Mouse (Mus musculus) CH12.LX (cell line): ENCODE results near the gene 1700011L22Rik. TPM values are rescaled to one million over a fixed set of nuclear protein-coding genes. Genes with fewer than 3 reads are reported as not detected.

ENCODE experiments used
- DNase-seq: peaks from one replicate; pipeline ENCODE4 v3.0.0-alpha.2; 2013; ENCODE audit errors: extremely low read depth
- H3K27ac ChIP-seq: 2 replicates; pipeline ENCODE4 v1.5.1; 2012; ENCODE audit warnings: low read depth, mild to moderate bottlenecking, control low read depth, moderate library complexity; ENCODE audit not compliant: insufficient read depth
- H3K27me3 ChIP-seq: replicated peaks from 2 replicates; pipeline ENCODE3; 2012; ENCODE audit warnings: inconsistent platforms
- H3K36me3 ChIP-seq, 2 experiments: replicated peaks in 1 of 2; 2 replicates each; pipeline versions ENCODE3 to v1.6.1; 2012; ENCODE audit warnings: inconsistent platforms in 1 of 2, low read length in 1 of 2, mild to moderate bottlenecking in 1 of 2, mixed read lengths in 1 of 2, moderate library complexity in 1 of 2; ENCODE audit not compliant: control insufficient read depth in 1 of 2, insufficient read depth in 1 of 2
- H3K4me1 ChIP-seq, 2 experiments: 2 replicates each; pipeline ENCODE4 v1.6.1; 2012; ENCODE audit warnings: inconsistent platforms in 1 of 2, moderate library complexity in 1 of 2; ENCODE audit not compliant: insufficient read depth in 2 of 2, control insufficient read depth in 1 of 2
- H3K4me2 ChIP-seq: 2 replicates; pipeline ENCODE4 v1.6.1; 2012; ENCODE audit warnings: low read depth, mild to moderate bottlenecking, control low read depth; ENCODE audit not compliant: poor library complexity, insufficient read depth, severe bottlenecking
- H3K4me3 ChIP-seq, 3 experiments: fragments of 150-350 bp in 1 of 3; sonication (generic) in 1 of 3; replicated peaks in 1 of 3; 2 replicates each; pipeline versions ENCODE3 to v1.5.1; 2011 to 2012; ENCODE audit warnings: low read depth in 2 of 3, low read length in 2 of 3, mild to moderate bottlenecking in 2 of 3, moderate library complexity in 2 of 3, control low read depth in 1 of 3, improper control_type of control experiment in 1 of 3, inconsistent platforms in 1 of 3, mixed read lengths in 1 of 3; ENCODE audit not compliant: poor library complexity in 1 of 3
- H3K79me2 ChIP-seq: replicated peaks from 2 replicates; pipeline ENCODE4 v1.6.1; 2012; ENCODE audit warnings: mild to moderate bottlenecking, moderate library complexity; ENCODE audit not compliant: control insufficient read depth, poor library complexity, insufficient read depth, severe bottlenecking; ENCODE audit errors: extremely low read depth
- H3K9ac ChIP-seq: 2 replicates; pipeline ENCODE4 v1.6.1; 2012; ENCODE audit warnings: low read depth, mild to moderate bottlenecking, control low read depth, moderate library complexity; ENCODE audit not compliant: insufficient read depth
- H3K9me3 ChIP-seq: replicated peaks from 2 replicates; pipeline ENCODE3; 2012; ENCODE audit warnings: low read length, inconsistent platforms, mixed read lengths
- BHLHE40 ChIP-seq: IDR thresholded peaks from 2 replicates; pipeline ENCODE4 v1.6.1; 2011; ENCODE audit warnings: mild to moderate bottlenecking, low read depth, low read length, improper control_type of control experiment
- CHD2 ChIP-seq: IDR thresholded peaks from 2 replicates; pipeline ENCODE4 v1.6.1; 2011; ENCODE audit warnings: low read length, improper control_type of control experiment
- E2F4 ChIP-seq: IDR thresholded peaks from 2 replicates; pipeline ENCODE4 v1.6.1; 2011; ENCODE audit warnings: low read depth, low read length, improper control_type of control experiment; ENCODE audit not compliant: insufficient replicate concordance
- ELF1 ChIP-seq: IDR thresholded peaks from 2 replicates; pipeline ENCODE4 v1.6.1; 2014; ENCODE audit warnings: low read depth, mild to moderate bottlenecking, inconsistent platforms, low read length, improper control_type of control experiment
- GABPA ChIP-seq: IDR thresholded peaks from 2 replicates; pipeline ENCODE4 v1.6.1; 2012; ENCODE audit warnings: low read depth, low read length, improper control_type of control experiment, inconsistent platforms; ENCODE audit not compliant: insufficient replicate concordance
- JUN ChIP-seq: IDR thresholded peaks from 2 replicates; pipeline ENCODE4 v1.6.1; 2011; ENCODE audit warnings: low read depth, mild to moderate bottlenecking, low read length, improper control_type of control experiment, moderate library complexity; ENCODE audit not compliant: insufficient read depth
- JUND ChIP-seq: conservative IDR thresholded peaks from 2 replicates; pipeline ENCODE4 v1.6.1; 2011; ENCODE audit warnings: low read depth, low read length, improper control_type of control experiment
- MEF2A ChIP-seq: IDR thresholded peaks from 2 replicates; pipeline ENCODE4 v1.6.1; 2014; ENCODE audit warnings: low read depth, mild to moderate bottlenecking, inconsistent platforms, low read length, improper control_type of control experiment, borderline replicate concordance
- MXI1 ChIP-seq: IDR thresholded peaks from 2 replicates; pipeline ENCODE4 v1.6.1; 2011; ENCODE audit warnings: mild to moderate bottlenecking, low read depth, low read length, improper control_type of control experiment
- MYC ChIP-seq: IDR thresholded peaks from 2 replicates; pipeline ENCODE4 v1.6.1; 2011; ENCODE audit warnings: low read depth, mild to moderate bottlenecking, improper control_type of control experiment, low read length
- NELFE ChIP-seq: IDR thresholded peaks from 2 replicates; pipeline ENCODE4 v1.6.1; 2011; ENCODE audit warnings: low read depth, low read length, improper control_type of control experiment
- PAX5 ChIP-seq: IDR thresholded peaks from 2 replicates; pipeline ENCODE4 v1.6.1; 2012; ENCODE audit warnings: low read length, inconsistent platforms, mixed read lengths
- POLR2A ChIP-seq: IDR thresholded peaks from 2 replicates; pipeline ENCODE4 v1.6.1; 2011; ENCODE audit warnings: low read depth, mild to moderate bottlenecking, improper control_type of control experiment, low read length
- RCOR1 ChIP-seq: conservative IDR thresholded peaks from 2 replicates; pipeline ENCODE4 v1.6.1; 2012; ENCODE audit warnings: low read depth, mild to moderate bottlenecking, inconsistent platforms, low read length, improper control_type of control experiment
- SMC3 ChIP-seq: IDR thresholded peaks from 2 replicates; pipeline ENCODE4 v1.6.1; 2011; ENCODE audit warnings: low read depth, low read length, improper control_type of control experiment
- TCF12 ChIP-seq: IDR thresholded peaks from 2 replicates; pipeline ENCODE4 v1.6.1; 2014; ENCODE audit warnings: low read depth, mild to moderate bottlenecking, inconsistent platforms, low read length, improper control_type of control experiment
- UBTF ChIP-seq: IDR thresholded peaks from 2 replicates; pipeline ENCODE4 v1.6.1; 2012; ENCODE audit warnings: low read depth, mild to moderate bottlenecking, inconsistent platforms, low read length, improper control_type of control experiment, moderate library complexity
- USF1 ChIP-seq: IDR thresholded peaks from 2 replicates; pipeline ENCODE4 v1.6.1; 2014; ENCODE audit warnings: low read depth, mild to moderate bottlenecking, inconsistent platforms, low read length, improper control_type of control experiment
- USF2 ChIP-seq: conservative IDR thresholded peaks from 2 replicates; pipeline ENCODE4 v1.6.1; 2011; ENCODE audit warnings: low read depth, low read length, improper control_type of control experiment
- ZKSCAN1 ChIP-seq: IDR thresholded peaks from 2 replicates; pipeline ENCODE4 v1.6.1; 2012; ENCODE audit warnings: low read depth, inconsistent platforms, low read length, improper control_type of control experiment, borderline replicate concordance
- ZMIZ1 ChIP-seq: IDR thresholded peaks from 2 replicates; pipeline ENCODE4 v1.6.1; 2012; ENCODE audit warnings: low read depth, mild to moderate bottlenecking, inconsistent platforms, low read length, improper control_type of control experiment
- ZNF384 ChIP-seq: IDR thresholded peaks from 2 replicates; pipeline ENCODE4 v1.6.1; 2012; ENCODE audit warnings: low read depth, low read length, improper control_type of control experiment, inconsistent platforms
- dilution Hi-C: fragments of 300-500 bp; cut with MboI; formaldehyde crosslinking; loops from 2 replicates; pipeline ENCODE4 v1.14.3; 2020; ENCODE audit warnings: low sequenced_read_pairs; ENCODE audit not compliant: extremely low pct_unique_long_range_greater_than_20kb, extremely low pct_ligation_motif_present
- in situ Hi-C: fragments of 300-500 bp; cut with MboI; formaldehyde crosslinking; loops from 3 replicates; pipeline ENCODE4 v1.14.3; 2019; ENCODE audit warnings: low sequenced_read_pairs, low pct_ligation_motif_present, low pct_unique_long_range_greater_than_20kb, mixed read lengths
- polyA plus RNA-seq: library from polyadenylated mRNA; unstranded; fragments of >175 nt; gene quantifications from 2 replicates; pipeline ENCODE4 v1.2.1, GENCODE M21; 2012; ENCODE audit warnings: low read depth; ENCODE audit not compliant: insufficient read length
- total RNA-seq, 2 experiments: library from RNA; depleted of rRNA; stranded (reverse); fragments of 300-350 nt in 1 of 2; fragments of >200 nt in 1 of 2; gene quantifications; 2 replicates each; pipeline ENCODE4 v1.2.3; 2012 to 2014

Gene 1700011L22Rik
- total and polyA plus RNA-seq, 3 experiments = not detected

- peak; percentile 68 for TF ChIP-seq SMC3
- TF ChIP-seq ZNF384 = no peak
- no peak for TF ChIP-seq GABPA
- TF ChIP-seq PAX5 = no peak
- TF ChIP-seq MEF2A = peak; percentile 88
- no peak for TF ChIP-seq BHLHE40
- TF ChIP-seq NELFE = peak; percentile 63
- no peak; the same call in 1 of the 2 replicates for TF ChIP-seq RCOR1
- no peak for TF ChIP-seq JUND
- peak; percentile 96 for TF ChIP-seq CHD2
- TF ChIP-seq MYC = peak; percentile 71; the same call in 1 of the 2 replicates
- no peak for TF ChIP-seq USF2
- TF ChIP-seq POLR2A = peak; percentile 95
- no peak for TF ChIP-seq E2F4
- TF ChIP-seq ELF1 = peak; percentile 84
- peak; percentile 80 for TF ChIP-seq TCF12
- TF ChIP-seq ZKSCAN1 = no peak
- peak; percentile 82; the same call in 1 of the 2 replicates for TF ChIP-seq ZMIZ1
Measured at GRCm38 (mm10) chr8:79294610-79295275, 46.4 kb upstream of the 1700011L22Rik start, which contains the start of gene Mmaa (continued).

- Histone ChIP-seq H3K27ac (no peak overlapping the region), H3K9me3 (no peaks in the 10 kb centered on the region), H3K27me3 (no peaks in the 10 kb centered on the region), H3K4me2 (peak overlapping the region; percentile 80), H3K36me3 (peaks cover 0 to 2% of the 10 kb centered on the region in 2 experiments), H3K4me3 (peak overlapping the region in 2 of 3 experiments; percentile 68 to 75), H3K4me1 (peaks cover 3 to 34% of the 10 kb centered on the region in 2 experiments), H3K79me2 (no peaks in the 10 kb centered on the region; the same call in 1 of the 2 replicates), H3K9ac (peak overlapping the region; percentile 87)
- in situ Hi-C loops = no loop called here
- TF ChIP-seq ZNF384 (no peak), MXI1 (no peak), USF1 (no peak), JUN (no peak), UBTF (no peak)
- DNase-seq = no peak
- dilution Hi-C loops = no loop called here
Measured at GRCm38 (mm10) chr8:79293841-79294240, 45.5 kb upstream of the 1700011L22Rik start.
